Mouse (Mus musculus) olfactory bulb, adult 2 months (tissue): ENCODE measurements at regions not wholly inside any gene's neighbourhood (a gene's known extent, or its start where the extent isn't known, plus 50 kb on each side); places are given as distances from the start of the nearest gene placed in this dataset.

Experiments used
- CTCF ChIP-seq: fragments of 200-500 bp; IDR thresholded peaks from 2 replicates; pipeline ENCODE4 v1.5.1; 2012; ENCODE audit warnings: low read depth, mild to moderate bottlenecking, low read length, moderate library complexity; ENCODE audit not compliant: insufficient read depth
- POLR2A ChIP-seq: fragments of 200-500 bp; IDR thresholded peaks from 2 replicates; pipeline ENCODE4 v1.6.1; 2012; ENCODE audit warnings: mild to moderate bottlenecking, low read depth, low read length, moderate library complexity; ENCODE audit not compliant: insufficient read depth

GRCm38 (mm10) chr5:148789823-148790222, 139.3 kb downstream of the Katnal1 start:
- TF ChIP-seq POLR2A = no peak
- TF ChIP-seq CTCF = no peak
